25 mouse cellular contexts compared by ENCODE assay signal in the genomic region with DNA sequence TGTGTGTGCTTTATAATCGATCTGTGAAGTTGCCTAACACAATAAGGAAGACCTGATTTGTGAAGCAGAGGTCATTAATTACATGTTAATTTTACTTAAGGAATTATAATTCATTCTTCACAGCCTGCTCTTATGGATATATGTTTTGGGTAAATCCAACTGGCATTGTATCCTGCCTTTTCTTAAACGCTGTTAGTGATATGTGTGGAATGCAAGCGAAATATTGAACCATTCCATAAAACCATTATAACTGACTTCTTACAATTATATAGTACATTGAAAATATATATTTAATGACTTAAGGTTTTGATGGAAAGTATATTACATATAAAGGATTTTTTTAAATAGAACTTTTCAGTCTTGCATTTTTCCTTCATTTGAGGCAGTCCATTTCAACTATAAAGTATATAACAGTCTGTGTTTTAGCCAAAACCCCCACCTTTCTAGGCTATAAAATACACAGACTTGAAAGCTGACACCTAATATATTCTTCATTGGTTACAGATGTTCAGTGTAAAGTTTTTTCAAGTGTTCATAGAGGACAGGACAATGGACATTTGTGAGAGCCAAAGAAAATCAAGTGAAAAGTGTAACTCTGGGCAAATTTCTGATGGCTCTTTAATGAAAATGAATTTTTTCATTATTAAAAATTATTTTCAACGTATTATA. TPM values are rescaled to one million over a fixed set of nuclear protein-coding genes. Genes with fewer than 3 reads are reported as not detected.
A peak's percentile ranks its signal among the peaks of the same experiment; 100 is the strongest.
DNase-seq lines count a peak whose midpoint lies in the region; ATAC-seq lines count a peak whose summit lies in the region.
"Had no signal": no experiment of that assay in that cellular context is flagged by ENCODE, and none has a peak within 500 bp of the region (broad histone marks: within the 10 kb centered on the region; RNA-seq: fewer than 3 reads in every experiment).

No protein-coding gene starts in this region.

- no peaks in the 10 kb centered on the region for H3K27me3 ChIP-seq in embryonic facial prominence, embryonic 10.5 days (replicated peaks; ENCODE audit: low read depth, poor library complexity, severe bottlenecking)
- no peaks in the 10 kb centered on the region for H3K27me3 ChIP-seq in embryonic facial prominence, embryonic 11.5 days (ENCODE audit: control insufficient read depth, insufficient read depth, low read length)
- no peaks in the 10 kb centered on the region for H3K27me3 ChIP-seq in limb, embryonic 10.5 days (ENCODE audit: low read depth, poor library complexity, severe bottlenecking)
- no peaks in the 10 kb centered on the region for H3K27me3 ChIP-seq in limb, embryonic 13.5 days
- H3K27me3 ChIP-seq: heart, embryonic 12.5 days; heart, embryonic 15.5 days had no signal

- no peak; the same call in 1 of the 2 replicates for ATAC-seq in embryonic facial prominence, embryonic 11.5 days (replicated peaks; ENCODE audit: insufficient number of reproducible peaks, low FRiP score, low TSS enrichment, low read depth)
- ATAC-seq in limb, embryonic 13.5 days (ENCODE audit: low FRiP score, low read depth), result peak; percentile 92
- no peak for ATAC-seq in CD4-positive, CD25-positive, alpha-beta regulatory T cell, adult 4 months
- ATAC-seq: activated CD4-positive, CD25-positive, alpha-beta regulatory T cell, adult 4 months; forebrain, embryonic 14.5 days; forebrain, postnatal 0 days; hindbrain, postnatal 0 days; inflammation-experienced regulatory T-cells, adult 6 months had no signal

- H3K9ac ChIP-seq in embryonic facial prominence, embryonic 11.5 days (replicated peaks; ENCODE audit: low read length), result no peak overlapping the region
- H3K9ac ChIP-seq in limb, embryonic 13.5 days, result no peak overlapping the region
- H3K9ac ChIP-seq: forebrain, postnatal 0 days; heart, embryonic 12.5 days; heart, embryonic 15.5 days; hindbrain, embryonic 14.5 days had no signal

- peak overlapping the region; percentile 76; the same call in 1 of the 2 replicates for H3K27ac ChIP-seq in embryonic facial prominence, embryonic 10.5 days (replicated peaks)
- H3K27ac ChIP-seq in embryonic facial prominence, embryonic 11.5 days (replicated peaks; ENCODE audit: low read depth, low read length), result no peak overlapping the region
- peak overlapping the region; percentile 87 for H3K27ac ChIP-seq in limb, embryonic 10.5 days
- H3K27ac ChIP-seq in limb, embryonic 13.5 days, result peak overlapping the region; percentile 74
- H3K27ac ChIP-seq: heart, embryonic 15.5 days; hindbrain, embryonic 14.5 days; hindbrain, postnatal 0 days had no signal

- peaks cover 10% of the 10 kb centered on the region for H3K4me1 ChIP-seq in embryonic facial prominence, embryonic 10.5 days
- H3K4me1 ChIP-seq in embryonic facial prominence, embryonic 11.5 days (ENCODE audit: control insufficient read depth, insufficient read depth, low read length), result no peaks in the 10 kb centered on the region
- peaks cover 39% of the 10 kb centered on the region for H3K4me1 ChIP-seq in limb, embryonic 10.5 days
- peaks cover 39% of the 10 kb centered on the region for H3K4me1 ChIP-seq in limb, embryonic 13.5 days
- H3K4me1 ChIP-seq: heart, embryonic 12.5 days; heart, embryonic 15.5 days had no signal

- no peaks in the 10 kb centered on the region for H3K9me3 ChIP-seq in embryonic facial prominence, embryonic 10.5 days
- no peaks in the 10 kb centered on the region for H3K9me3 ChIP-seq in embryonic facial prominence, embryonic 11.5 days (replicated peaks; ENCODE audit: control insufficient read depth, low read length)
- no peaks in the 10 kb centered on the region for H3K9me3 ChIP-seq in limb, embryonic 10.5 days (replicated peaks)
- no peaks in the 10 kb centered on the region for H3K9me3 ChIP-seq in limb, embryonic 13.5 days
- H3K9me3 ChIP-seq: heart, embryonic 12.5 days; heart, embryonic 15.5 days had no signal

- H3K4me2 ChIP-seq in embryonic facial prominence, embryonic 11.5 days (ENCODE audit: low read depth, low read length), result no peak overlapping the region
- peak overlapping the region; percentile 19; the same call in 1 of the 2 replicates for H3K4me2 ChIP-seq in limb, embryonic 13.5 days (replicated peaks)
- H3K4me2 ChIP-seq: heart, embryonic 12.5 days; heart, embryonic 15.5 days; hindbrain, embryonic 14.5 days had no signal

- WGBS in embryonic facial prominence, embryonic 10.5 days, result 80% methylated on average over 4 of the region's 4 CpGs
- 64% methylated on average over 4 of the region's 4 CpGs for WGBS in embryonic facial prominence, embryonic 11.5 days
- 66% methylated on average over 4 of the region's 4 CpGs for WGBS in limb, embryonic 10.5 days
- WGBS in limb, embryonic 13.5 days, result 22% methylated on average over 4 of the region's 4 CpGs

- no peak for DNase-seq in embryonic facial prominence, embryonic 10.5 days (ENCODE audit: low spot score)
- DNase-seq in embryonic facial prominence, embryonic 11.5 days (ENCODE audit: low spot score), result peak; percentile 70
- DNase-seq in limb, embryonic 10.5 days (ENCODE audit: low spot score), result no peak
- DNase-seq in left cerebral cortex, adult 18-20 months (ENCODE audit: low spot score in 2 of 2), result no peak
- DNase-seq in thymus, postnatal 4 days, result no peak
- no peak for DNase-seq in urinary bladder, adult 2 months (ENCODE audit: low spot score)
- DNase-seq: adrenal gland, adult 8-10 months; adrenal gland, postnatal 25 days; cerebellum, adult 11-12 months; cerebellum, adult 9-10 months; cerebellum, postnatal 14 days; forebrain, postnatal 0 days; gastrocnemius, postnatal 25 days; heart, adult 18-20 months; heart, postnatal 10 days; heart, postnatal 36 days had no signal

- H3K36me3 ChIP-seq in embryonic facial prominence, embryonic 10.5 days (replicated peaks), result no peaks in the 10 kb centered on the region
- H3K36me3 ChIP-seq in embryonic facial prominence, embryonic 11.5 days (replicated peaks; ENCODE audit: control insufficient read depth, insufficient read depth, low read depth, low read length), result no peaks in the 10 kb centered on the region
- H3K36me3 ChIP-seq in limb, embryonic 10.5 days, result 0 out of 2 replicates have a peak, but pooled peaks cover 3% of the 10 kb centered on the region
- H3K36me3 ChIP-seq in limb, embryonic 13.5 days, result peaks cover 25% of the 10 kb centered on the region
- H3K36me3 ChIP-seq: heart, embryonic 12.5 days; heart, embryonic 15.5 days had no signal

- H3K4me3 ChIP-seq in embryonic facial prominence, embryonic 10.5 days, result no peak overlapping the region
- H3K4me3 ChIP-seq in embryonic facial prominence, embryonic 11.5 days (ENCODE audit: low read depth, low read length), result no peak overlapping the region
- no peak overlapping the region for H3K4me3 ChIP-seq in limb, embryonic 10.5 days
- H3K4me3 ChIP-seq in limb, embryonic 13.5 days, result no peak overlapping the region
- H3K4me3 ChIP-seq: heart, embryonic 12.5 days; heart, embryonic 15.5 days had no signal

RNA-seq across cellular contexts. Expression of gene Fancf, which starts 32.2 kb away (rescaled TPM):
- polyA plus RNA-seq in embryonic facial prominence, embryonic 10.5 days (2016; fragmentation: Nextera tagmentation; extraction: Ambion mirVana), result 10.0 and 10.1 TPM in 2 replicates
- 15.1 and 16.8 TPM in 2 replicates for polyA plus RNA-seq in embryonic facial prominence, embryonic 11.5 days (2014; fragmentation: Nextera tagmentation; extraction: Ambion mirVana)
- 12.3 and 14.2 TPM in 2 replicates for polyA plus RNA-seq in limb, embryonic 10.5 days (2016; fragmentation: Nextera tagmentation; extraction: Ambion mirVana)
- 13.5 and 15.0 TPM in 2 replicates for polyA plus RNA-seq in limb, embryonic 13.5 days (2015; fragmentation: Nextera tagmentation; extraction: Ambion mirVana)
- polyA plus RNA-seq in CD4-positive, CD25-positive, alpha-beta regulatory T cell, adult 4 months (2017; shearing (Covaris generic)), result 1 to 10 TPM in 1 of 2 experiments, under 1 TPM in 1; 0.73 to 1.5 TPM
- total RNA-seq in left cerebral cortex, adult 18-20 months (2021), result 1 to 10 TPM; 4.2 to 5.3 TPM
- polyA plus RNA-seq in urinary bladder, adult 2 months (2012; rRNA removed), result 4.1 and 5.8 TPM in 2 replicates

RNA-seq across cellular contexts. Expression of gene Gas2, which starts 32.5 kb away (rescaled TPM):
- 28.2 and 30.1 TPM in 2 replicates for polyA plus RNA-seq in embryonic facial prominence, embryonic 10.5 days (2016; fragmentation: Nextera tagmentation; extraction: Ambion mirVana)
- 51.2 and 60.9 TPM in 2 replicates for polyA plus RNA-seq in embryonic facial prominence, embryonic 11.5 days (2014; fragmentation: Nextera tagmentation; extraction: Ambion mirVana)
- 34.3 and 72.4 TPM in 2 replicates for polyA plus RNA-seq in limb, embryonic 10.5 days (2016; fragmentation: Nextera tagmentation; extraction: Ambion mirVana)
- polyA plus RNA-seq in limb, embryonic 13.5 days (2015; fragmentation: Nextera tagmentation; extraction: Ambion mirVana), result 319 and 338 TPM in 2 replicates
- polyA plus RNA-seq in CD4-positive, CD25-positive, alpha-beta regulatory T cell, adult 4 months (2017; shearing (Covaris generic)), result 1 to 10 TPM; 2.1 to 2.3 TPM
- total RNA-seq in left cerebral cortex, adult 18-20 months (2021), result 10 to 100 TPM; 42.7 to 48.0 TPM
- polyA plus RNA-seq in urinary bladder, adult 2 months (2012; rRNA removed), result 2.3 and 2.8 TPM in 2 replicates
